Mouse (Mus musculus) liver, embryonic 14.5 days (tissue): ENCODE data around the gene Dglucy.

Source experiments
- CTCF ChIP-seq: IDR thresholded peaks from 2 replicates; pipeline ENCODE4 v1.5.1; 2016; ENCODE audit warnings: antibody characterized with exemption, low read depth, control low read depth
- EP300 ChIP-seq: IDR thresholded peaks from 2 replicates; pipeline ENCODE4 v1.6.1; 2016; ENCODE audit warnings: antibody characterized with exemption, low read depth

DNA sequence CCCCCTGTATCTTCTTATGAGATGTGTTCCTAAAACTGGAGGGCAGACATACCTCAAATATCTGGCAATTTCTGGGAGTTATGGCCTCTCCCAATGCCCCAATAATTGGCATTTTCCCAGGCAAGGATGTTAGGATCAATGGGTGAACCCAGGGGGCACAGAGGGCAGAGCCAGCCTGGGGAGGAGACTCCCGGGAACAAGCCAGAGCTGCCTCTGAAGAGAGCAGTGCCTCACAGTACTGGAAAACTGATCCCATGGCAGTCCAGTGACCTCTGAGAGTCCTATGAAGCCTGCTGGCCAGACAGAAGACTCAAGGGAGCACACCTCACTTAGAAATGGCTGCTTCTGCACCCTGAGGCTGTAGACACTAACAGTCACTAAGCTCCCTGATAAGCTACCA lies 67.7 kb downstream of the Dglucy start:
- TF ChIP-seq CTCF (no peak), EP300 (no peak)
